Mouse (Mus musculus) hindbrain, embryonic 11.5 days (tissue): Measurements from ENCODE around the gene Arhgap9. TPM values are rescaled to one million over a fixed set of nuclear protein-coding genes. Genes with fewer than 3 reads are reported as not detected.

Source experiments
- ATAC-seq: fragments of 200-750 bp; cut with Nextera tagmentation; 2 replicates; pipeline ENCODE4 v1.8.0; 2017; ENCODE audit warnings: mild to moderate bottlenecking, moderate TSS enrichment, moderate library complexity; ENCODE audit not compliant: low FRiP score
- DNase-seq: peaks from one replicate; pipeline ENCODE4 v3.0.0-alpha.2; 2015; ENCODE audit warnings: low spot score
- H3K27ac ChIP-seq: fragments of 300-500 bp; sonication (generic); 2 replicates; pipeline ENCODE4 v1.5.1; 2014; ENCODE audit warnings: mild to moderate bottlenecking, low read depth, low read length
- H3K27me3 ChIP-seq: fragments of 300-500 bp; sonication (generic); 2 replicates; pipeline ENCODE4 v1.6.1; 2014; ENCODE audit warnings: mild to moderate bottlenecking, low read length, moderate library complexity, mixed read lengths; ENCODE audit not compliant: control insufficient read depth, insufficient read depth
- H3K36me3 ChIP-seq: fragments of 300-500 bp; sonication (generic); 2 replicates; pipeline ENCODE4 v1.6.1; 2014; ENCODE audit warnings: mild to moderate bottlenecking, low read length, moderate library complexity, mixed read lengths; ENCODE audit not compliant: control insufficient read depth, insufficient read depth
- H3K4me1 ChIP-seq: fragments of 300-500 bp; sonication (generic); replicated peaks from 2 replicates; pipeline ENCODE4 v1.6.1; 2014; ENCODE audit warnings: low read length, mixed read lengths; ENCODE audit not compliant: control insufficient read depth, insufficient read depth
- H3K4me2 ChIP-seq: fragments of 300-500 bp; sonication (generic); replicated peaks from 2 replicates; pipeline ENCODE4 v1.6.1; 2014; ENCODE audit warnings: mild to moderate bottlenecking, low read depth, low read length
- H3K4me3 ChIP-seq: fragments of 300-500 bp; sonication (generic); 2 replicates; pipeline ENCODE4 v1.5.1; 2014; ENCODE audit warnings: low read depth, low read length
- H3K9ac ChIP-seq: fragments of 300-500 bp; sonication (generic); 2 replicates; pipeline ENCODE4 v1.6.1; 2014; ENCODE audit warnings: low read depth, low read length
- H3K9me3 ChIP-seq: fragments of 300-500 bp; sonication (generic); 2 replicates; pipeline ENCODE4 v1.6.1; 2016; ENCODE audit warnings: low read length; ENCODE audit not compliant: control insufficient read depth
- WGBS: fragments of 180-500 bp; shearing (Covaris S2); extraction: QIAGEN DNeasy Blood & Tissue Kit; methylation state at CpG from one replicate; pipeline ENCODE4 v1.1.7; 2014; 5-methylcytosine and 5-hydroxymethylcytosine counted together
- polyA plus RNA-seq: library from polyadenylated mRNA; unstranded; fragments of >200 nt; fragmentation: Nextera tagmentation; extraction: Ambion mirVana; gene quantifications from 2 replicates; pipeline ENCODE4 v1.2.1, GENCODE M21; 2014

Arhgap9 gene
- polyA plus RNA-seq, 1 experiment from 2014 or later = 2.2 TPM

DNA sequence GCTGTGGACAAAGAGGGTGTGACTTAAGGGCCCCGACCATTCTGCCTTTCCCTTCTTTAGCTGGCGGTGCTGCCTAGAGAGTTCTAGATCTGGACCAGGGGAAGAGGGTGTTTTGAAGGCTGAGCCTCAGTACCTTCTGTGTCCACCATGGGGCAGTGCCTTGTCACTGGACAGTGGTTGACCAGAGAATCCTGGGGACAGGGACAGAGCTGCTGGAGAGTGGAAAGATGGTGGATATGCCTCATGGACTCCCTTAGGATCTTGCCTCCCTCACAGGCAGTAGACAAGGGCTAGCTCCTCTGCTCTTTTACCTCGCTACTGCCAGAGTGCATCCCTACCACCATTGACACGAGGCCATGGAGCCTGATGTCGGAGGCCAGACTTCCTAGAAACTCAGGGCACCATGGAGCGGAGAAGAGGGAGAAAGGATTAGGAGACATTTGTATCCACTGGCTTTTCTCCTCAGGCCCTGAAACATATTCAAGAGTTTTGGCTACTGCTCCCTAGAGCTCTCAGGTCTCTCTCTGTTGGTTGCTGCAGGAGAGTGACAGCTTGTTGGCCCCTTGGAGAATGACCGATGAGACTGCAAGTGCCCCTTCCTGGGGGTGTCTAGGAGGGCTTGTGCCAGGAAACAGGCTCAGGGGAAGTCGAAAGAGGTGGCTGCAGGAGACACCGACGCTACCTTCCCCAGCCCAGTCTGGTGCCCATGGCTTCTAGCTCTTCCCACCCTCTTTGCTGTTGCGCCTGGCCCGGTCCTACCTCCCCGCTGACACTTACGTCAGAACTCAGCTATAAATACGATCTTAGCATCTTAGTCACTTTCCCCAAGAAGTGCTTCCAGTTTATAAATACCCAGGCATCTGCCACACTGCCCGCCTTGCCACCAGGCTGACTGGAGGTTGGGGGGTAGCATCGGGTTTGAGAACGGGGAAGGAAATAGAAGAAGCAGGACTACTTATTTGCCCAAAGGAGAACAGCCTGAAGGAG is 32.4 kb downstream of the Arhgap9 start, which contains the start of gene Inhbe:
Gene Inhbe, minus strand, starts transcription at position 503 of the 987 bp plus-strand sequence.
- Histone ChIP-seq H3K4me3 (no peak within 1 kb of the TSS), H3K4me2 (no peak within 1 kb of the TSS), H3K27me3 (no peaks in the 10 kb centered on the region), H3K36me3 (no peaks in the 10 kb centered on the region), H3K27ac (no peak within 1 kb of the TSS), H3K9me3 (no peaks in the 10 kb centered on the region), H3K9ac (no peak within 1 kb of the TSS), H3K4me1 (no peaks in the 10 kb centered on the region)
- 87% methylated on average over 18 of the region's 18 CpGs for WGBS
- ATAC-seq = no peak
- no peak for DNase-seq

DNA sequence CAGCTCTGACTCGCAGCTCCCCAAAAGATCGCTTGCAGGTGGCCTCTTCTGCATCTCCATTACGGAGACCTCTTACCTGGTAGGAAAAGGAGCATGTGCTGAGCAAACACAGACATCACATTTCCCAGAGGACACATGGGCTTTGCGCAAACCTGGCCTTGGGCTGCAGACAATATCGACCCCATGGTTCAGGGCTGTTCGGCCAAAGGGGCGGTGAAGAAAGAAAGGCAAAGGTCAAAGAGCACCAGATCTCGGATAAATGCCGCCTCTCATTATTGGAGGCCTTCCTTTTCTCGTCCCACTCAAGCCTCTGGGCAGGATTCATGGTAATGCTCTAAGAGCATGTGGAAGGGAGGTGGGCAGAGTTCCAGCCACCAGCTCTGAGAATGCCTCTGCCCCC is 33.6 kb downstream of the Arhgap9 start:
- no peak overlapping the region for H3K4me2 ChIP-seq
- no peak overlapping the region for H3K4me3 ChIP-seq
- no peaks in the 10 kb centered on the region for H3K36me3 ChIP-seq
- H3K9ac ChIP-seq = no peak overlapping the region
- no peaks in the 10 kb centered on the region for H3K9me3 ChIP-seq
- ATAC-seq (no peak), DNase-seq (no peak)
- WGBS = 56% methylated on average over 10 of the region's 10 CpGs
- H3K4me1 ChIP-seq = no peaks in the 10 kb centered on the region
- H3K27ac ChIP-seq = no peak overlapping the region
- H3K27me3 ChIP-seq = no peaks in the 10 kb centered on the region

DNA sequence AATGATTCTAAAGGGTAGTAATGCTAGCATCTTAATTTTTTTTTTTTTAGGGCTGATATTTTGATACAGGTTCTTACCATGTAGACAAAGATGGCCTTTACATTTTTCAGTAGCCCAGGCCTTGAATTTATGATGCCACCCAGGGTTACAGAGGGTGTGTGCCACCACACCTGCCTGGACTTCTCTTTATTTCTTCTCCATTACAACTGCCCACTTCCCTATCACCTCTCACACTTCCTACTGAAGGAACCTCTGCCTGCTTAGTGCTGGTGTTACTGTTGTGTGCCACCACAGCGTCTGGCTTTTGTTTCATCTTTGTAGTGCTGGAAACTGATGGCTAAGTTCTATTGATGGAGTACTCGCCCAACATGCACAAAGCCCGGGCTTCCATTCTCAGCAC is 39.0 kb downstream of the Arhgap9 start:
- no peak for ATAC-seq
- 86% methylated on average over 3 of the region's 3 CpGs for WGBS
- H3K4me2 ChIP-seq = no peak overlapping the region
- H3K9me3 ChIP-seq = no peaks in the 10 kb centered on the region
- H3K9ac ChIP-seq = no peak overlapping the region
- no peak for DNase-seq
- no peak overlapping the region for H3K27ac ChIP-seq
- no peaks in the 10 kb centered on the region for H3K27me3 ChIP-seq
- H3K36me3 ChIP-seq = no peaks in the 10 kb centered on the region
- no peaks in the 10 kb centered on the region for H3K4me1 ChIP-seq
- H3K4me3 ChIP-seq = no peak overlapping the region

GRCm38 (mm10) chr10:127367116-127367515 is 45.4 kb downstream of the Arhgap9 start:
- no peak overlapping the region for H3K27ac ChIP-seq
- H3K4me3 ChIP-seq = no peak overlapping the region
- no peak for ATAC-seq
- no peaks in the 10 kb centered on the region for H3K4me1 ChIP-seq
- no peaks in the 10 kb centered on the region for H3K9me3 ChIP-seq
- DNase-seq = no peak
- H3K4me2 ChIP-seq = no peak overlapping the region
- no peak overlapping the region for H3K9ac ChIP-seq
- H3K36me3 ChIP-seq = no peaks in the 10 kb centered on the region
- 68% methylated on average over 5 of the region's 5 CpGs for WGBS
- H3K27me3 ChIP-seq = no peaks in the 10 kb centered on the region

DNA sequence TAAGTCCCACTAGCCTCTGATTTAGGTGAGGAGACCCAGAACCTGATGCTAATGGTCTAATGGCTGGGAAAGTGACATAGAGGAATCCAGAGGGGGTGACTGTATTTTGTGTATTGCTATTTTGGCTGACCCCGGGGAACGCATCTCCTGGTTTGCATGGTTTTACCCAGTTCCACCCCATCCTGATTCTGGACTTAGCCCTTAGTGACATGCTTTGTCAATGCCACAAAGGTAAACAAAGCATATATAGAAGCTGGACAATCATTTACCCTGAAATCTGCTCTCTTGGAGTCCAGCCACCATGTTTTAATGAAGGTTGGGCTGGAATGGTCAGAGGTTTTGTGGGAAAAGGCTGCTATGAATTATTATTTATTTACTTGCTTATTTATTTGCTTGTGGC is 46.5 kb downstream of the Arhgap9 start:
- 56% methylated on average over 2 of the region's 2 CpGs for WGBS
- DNase-seq = no peak

GRCm38 (mm10) chr10:127369834-127370820 is 48.4 kb downstream of the Arhgap9 start, which contains the start of gene Inhbc:
Inhbc (minus strand) TSS chr10:127370431.
- H3K27ac ChIP-seq = no peak within 1 kb of the TSS
- 76% methylated on average over 22 of the region's 22 CpGs for WGBS
- ATAC-seq = no peak
- no peak for DNase-seq
- no peak within 1 kb of the TSS for H3K4me3 ChIP-seq
- no peak within 1 kb of the TSS for H3K9ac ChIP-seq
- H3K4me2 ChIP-seq = no peak within 1 kb of the TSS
- no peaks in the 10 kb centered on the region for H3K9me3 ChIP-seq
- H3K36me3 ChIP-seq = no peaks in the 10 kb centered on the region
- no peaks in the 10 kb centered on the region for H3K4me1 ChIP-seq
- H3K27me3 ChIP-seq = no peaks in the 10 kb centered on the region

More for the DNA sequence above, 46.5 kb downstream of the Arhgap9 start:
- Histone ChIP-seq H3K9ac (no peak overlapping the region), H3K36me3 (no peaks in the 10 kb centered on the region), H3K9me3 (no peaks in the 10 kb centered on the region), H3K27me3 (no peaks in the 10 kb centered on the region), H3K4me2 (no peak overlapping the region), H3K4me3 (no peak overlapping the region), H3K27ac (no peak overlapping the region), H3K4me1 (no peaks in the 10 kb centered on the region)
- ATAC-seq = no peak

DNA sequence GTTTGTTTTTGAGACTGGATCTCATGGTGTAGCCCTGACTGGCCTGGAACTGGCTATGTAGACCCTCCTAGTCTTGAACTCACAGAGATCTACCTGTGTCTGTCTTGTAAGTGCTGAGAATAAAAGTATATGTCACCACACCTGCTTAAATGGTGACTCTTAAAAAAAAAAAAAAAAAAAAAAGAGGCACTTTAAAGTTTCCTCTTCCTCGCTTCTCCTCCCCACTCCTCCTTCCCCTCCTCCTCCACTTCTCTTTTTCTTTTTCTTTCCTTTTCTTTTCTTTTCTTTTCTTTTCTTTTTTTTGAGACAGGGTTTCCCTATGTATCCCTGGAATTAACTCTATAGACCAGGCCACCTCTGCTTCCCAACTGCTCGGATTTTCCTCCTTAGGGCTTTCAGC is 49.3 kb downstream of the Arhgap9 start:
- ATAC-seq = no peak
- no peak overlapping the region for H3K4me2 ChIP-seq
- H3K9ac ChIP-seq = no peak overlapping the region
- WGBS = 67% methylated on average over 2 of the region's 2 CpGs
- H3K9me3 ChIP-seq = no peaks in the 10 kb centered on the region
- no peaks in the 10 kb centered on the region for H3K4me1 ChIP-seq
- H3K27me3 ChIP-seq = no peaks in the 10 kb centered on the region
- H3K36me3 ChIP-seq = no peaks in the 10 kb centered on the region
- no peak for DNase-seq
- no peak overlapping the region for H3K27ac ChIP-seq
- no peak overlapping the region for H3K4me3 ChIP-seq

GRCm38 (mm10) chr10:127377700-127378099 is 55.9 kb downstream of the Arhgap9 start:
- Histone ChIP-seq H3K4me1 (no peaks in the 10 kb centered on the region; the same call in 1 of the 2 replicates), H3K4me3 (no peak overlapping the region), H3K27ac (no peak overlapping the region), H3K27me3 (no peaks in the 10 kb centered on the region), H3K9me3 (no peaks in the 10 kb centered on the region), H3K36me3 (no peaks in the 10 kb centered on the region), H3K9ac (no peak overlapping the region), H3K4me2 (no peak overlapping the region)
- 82% methylated on average over 3 of the region's 3 CpGs for WGBS
- DNase-seq (no peak), ATAC-seq (no peak)
